Mouse (Mus musculus): ENCODE results near the gene Catip. TPM values are rescaled to one million over a fixed set of nuclear protein-coding genes. Genes with fewer than 3 reads are reported as not detected.

The Catip gene
- total RNA-seq, 2 experiments from 2014 or later = 0.07 to 0.26 TPM

- ATAC-seq (ENCODE audit: poor library complexity, severe bottlenecking) = peak; percentile 34
These were observed 34.7 kb downstream of the Catip start for GRCm38 (mm10) chr1:74396456-74397222.

DNA sequence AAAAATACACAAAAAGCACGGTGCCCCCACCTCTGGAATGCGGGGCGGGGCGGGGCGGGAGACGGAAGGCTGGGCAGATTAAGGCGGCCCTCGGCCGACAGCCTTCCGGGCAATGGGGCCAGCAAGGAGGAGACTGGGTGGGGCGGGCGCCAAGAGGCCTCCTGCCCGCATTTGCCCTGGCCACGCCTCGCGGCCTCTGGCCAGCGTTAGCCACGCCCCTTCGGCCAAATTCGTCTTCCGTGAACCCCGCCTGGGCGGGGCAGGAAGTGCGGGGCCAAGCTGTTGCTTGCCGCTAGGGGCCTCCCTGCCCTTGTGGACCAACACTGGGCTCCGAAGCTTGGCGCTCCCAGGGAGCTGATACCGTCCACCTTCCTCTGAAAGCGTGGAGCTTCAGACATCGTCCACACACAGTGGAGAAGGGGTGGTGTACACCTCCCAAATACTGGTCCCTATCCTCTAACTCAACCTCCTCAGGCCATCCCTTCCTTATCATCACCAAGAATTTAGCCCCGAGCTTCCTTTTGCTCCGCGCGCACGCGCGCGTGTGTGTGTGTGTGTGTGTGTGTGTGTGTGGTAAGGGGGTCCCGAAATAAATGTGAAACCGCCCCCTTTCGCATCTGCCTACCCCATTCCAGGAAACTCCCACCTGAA, 35.5 kb downstream of the Catip start:
- ATAC-seq (ENCODE audit: poor library complexity, severe bottlenecking) = peak; percentile 86

- ATAC-seq (ENCODE audit: poor library complexity, severe bottlenecking) = peak; percentile 25
These were observed 36.1 kb downstream of the Catip start for GRCm38 (mm10) chr1:74397919-74398451.

DNA sequence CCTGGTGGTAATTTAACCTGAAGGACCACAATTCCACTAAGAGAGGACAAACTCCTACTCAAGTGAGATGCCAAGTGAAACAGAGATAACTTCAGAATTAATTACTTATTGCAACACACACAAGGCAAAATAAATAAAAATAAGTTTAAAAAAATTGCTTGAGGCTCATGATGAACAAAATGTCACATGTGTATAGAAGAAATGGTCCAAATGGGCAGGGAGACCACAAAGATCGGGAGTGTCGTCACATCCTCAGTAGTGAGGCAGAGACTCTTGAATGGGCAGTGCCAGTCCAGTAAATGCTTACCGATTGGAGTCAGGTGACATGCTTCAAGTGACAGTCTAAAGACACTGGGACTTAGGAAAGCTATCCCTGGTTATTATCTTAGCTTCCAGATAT, 38.6 kb downstream of the Catip start:
- no peak for ATAC-seq (ENCODE audit: poor library complexity, severe bottlenecking)

DNA sequence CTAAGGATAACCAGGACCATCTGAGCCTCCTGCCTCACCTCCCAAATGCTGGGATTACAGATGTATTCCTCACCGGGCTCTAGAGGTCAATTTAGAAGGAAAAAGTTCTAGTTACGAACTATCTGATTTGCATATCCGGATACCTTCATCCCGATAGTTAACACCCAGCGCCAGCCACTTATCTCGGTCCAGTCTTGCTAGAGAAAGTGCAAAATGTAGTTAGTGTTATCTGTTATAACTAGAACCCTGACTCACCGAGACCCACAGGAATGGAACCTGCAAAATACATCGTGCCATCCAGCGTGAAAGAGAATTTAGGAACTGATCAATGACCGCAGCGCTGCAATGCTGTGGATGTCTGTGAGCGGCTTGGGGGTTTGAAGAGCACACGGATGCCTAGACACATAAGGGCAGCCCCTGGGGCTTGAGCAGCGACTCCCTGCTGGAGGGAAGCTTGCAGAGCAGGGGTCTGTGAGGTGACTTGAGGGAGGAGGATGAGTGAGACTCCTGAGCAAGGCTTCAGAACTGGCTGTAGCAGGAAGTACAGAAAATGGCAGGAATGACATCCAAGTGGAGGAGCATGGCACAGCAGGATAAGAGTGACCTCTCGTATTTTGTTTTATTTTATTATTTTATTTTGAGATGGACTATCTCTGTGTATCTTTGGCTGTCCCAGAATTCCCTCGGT, 39.3 kb downstream of the Catip start:
- ATAC-seq (ENCODE audit: poor library complexity, severe bottlenecking) = no peak

DNA sequence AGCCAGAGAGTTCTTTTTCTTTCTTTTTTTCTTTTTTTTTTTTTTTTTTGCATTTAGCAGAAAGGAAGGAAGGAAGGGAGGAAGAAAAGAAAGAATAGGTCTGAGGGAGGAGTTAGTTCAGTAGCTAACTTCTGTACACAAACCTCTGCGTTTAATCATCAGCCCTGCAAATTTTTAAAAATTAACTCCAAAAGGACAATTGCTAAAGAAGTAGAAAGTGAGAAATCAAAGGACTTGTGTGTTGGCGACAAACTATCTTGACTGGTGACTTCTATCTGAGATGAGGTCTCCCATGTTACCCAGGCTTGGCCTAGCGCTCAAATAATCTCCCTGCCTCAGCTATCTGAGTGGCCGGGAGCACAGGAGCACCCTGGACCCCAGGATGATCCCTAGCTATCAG, 42.3 kb downstream of the Catip start:
- ATAC-seq (ENCODE audit: poor library complexity, severe bottlenecking) = no peak

GRCm38 (mm10) chr1:74408589-74409504, 46.9 kb downstream of the Catip start, which contains the start of gene Vil1:
Gene Vil1 (plus strand): TSS chr1:74409376.
- peak; percentile 47; the same call in 1 of the 2 replicates for ATAC-seq (ENCODE audit: poor library complexity, severe bottlenecking)

- ATAC-seq (ENCODE audit: poor library complexity, severe bottlenecking) = no peak
These were observed 49.9 kb downstream of the Catip start for GRCm38 (mm10) chr1:74411753-74412325.

GRCm38 (mm10) chr1:74412711-74413110, 50.8 kb downstream of the Catip start:
- ATAC-seq (ENCODE audit: poor library complexity, severe bottlenecking) = no peak

- peak; percentile 91 for ATAC-seq (ENCODE audit: poor library complexity, severe bottlenecking)
These were observed 53.2 kb downstream of the Catip start for GRCm38 (mm10) chr1:74415143-74415542.

Other genes with a start within 250 kb of the Catip start
- 4.9 and 5.5 TPM in 2 replicates for gene Tns1, start 237.7 kb upstream of the Catip start, total RNA-seq (2015)
- 2.9 and 3.2 TPM in 2 replicates for gene Tns1, start 237.7 kb upstream of the Catip start, total RNA-seq (2017)
- 0.25 and 0.38 TPM in 2 replicates for gene Rufy4, start 236.6 kb upstream of the Catip start, total RNA-seq (2015)
- gene Rufy4, start 236.6 kb upstream of the Catip start, total RNA-seq (2017) = 1.1 and 2.5 TPM in 2 replicates
- 63.7 and 72.6 TPM in 2 replicates for gene Cxcr2, start 208.1 kb upstream of the Catip start, total RNA-seq (2015)
- gene Cxcr2, start 208.1 kb upstream of the Catip start, total RNA-seq (2017) = 77.3 and 107 TPM in 2 replicates
- 0.20 and 0.87 TPM in 2 replicates for gene Cxcr1, start 167.5 kb upstream of the Catip start, total RNA-seq (2015)
- 0.18 TPM in 1 of 2 replicates, not detected in the other for gene Cxcr1, start 167.5 kb upstream of the Catip start, total RNA-seq (2017)
- 1,564 and 1,782 TPM in 2 replicates for gene Arpc2, start 126.0 kb upstream of the Catip start, total RNA-seq (2015)
- 803 and 834 TPM in 2 replicates for gene Arpc2, start 126.0 kb upstream of the Catip start, total RNA-seq (2017)
- not detected in 2 replicates for gene Gpbar1, start 83.6 kb upstream of the Catip start, total RNA-seq (2015)
- gene Gpbar1, start 83.6 kb upstream of the Catip start, total RNA-seq (2017) = not detected in 2 replicates
- 27.8 and 33.6 TPM in 2 replicates for gene Aamp, start 77.4 kb upstream of the Catip start, total RNA-seq (2015)
- gene Aamp, start 77.4 kb upstream of the Catip start, total RNA-seq (2017) = 48.2 and 59.5 TPM in 2 replicates
- 23.5 and 23.6 TPM in 2 replicates for gene Pnkd, start 77.2 kb upstream of the Catip start, total RNA-seq (2015)
- 7.7 and 8.9 TPM in 2 replicates for gene Pnkd, start 77.2 kb upstream of the Catip start, total RNA-seq (2017)
- 13.6 and 15.5 TPM in 2 replicates for gene Tmbim1, start 56.5 kb upstream of the Catip start, total RNA-seq (2015)
- gene Tmbim1, start 56.5 kb upstream of the Catip start, total RNA-seq (2017) = 11.3 and 13.8 TPM in 2 replicates
- 54.7 and 60.8 TPM in 2 replicates for gene Slc11a1, start 13.1 kb downstream of the Catip start, total RNA-seq (2015)
- gene Slc11a1, start 13.1 kb downstream of the Catip start, total RNA-seq (2017) = 46.2 and 48.1 TPM in 2 replicates
- 130 and 145 TPM in 2 replicates for gene Ctdsp1, start 29.4 kb downstream of the Catip start, total RNA-seq (2015)
- gene Ctdsp1, start 29.4 kb downstream of the Catip start, total RNA-seq (2017) = 53.2 and 61.1 TPM in 2 replicates
- not detected in 2 replicates for gene Vil1, start 47.3 kb downstream of the Catip start, total RNA-seq (2015)
- not detected in 2 replicates for gene Vil1, start 47.3 kb downstream of the Catip start, total RNA-seq (2017)
- 36.8 and 40.0 TPM in 2 replicates for gene Cnot9, start 143.9 kb downstream of the Catip start, total RNA-seq (2015)
- gene Cnot9, start 143.9 kb downstream of the Catip start, total RNA-seq (2017) = 58.0 and 71.2 TPM in 2 replicates
- gene Plcd4, start 180.8 kb downstream of the Catip start, total RNA-seq (2015) = not detected in 2 replicates
- gene Plcd4, start 180.8 kb downstream of the Catip start, total RNA-seq (2017) = not detected in 2 replicates
- 14.7 and 18.0 TPM in 2 replicates for gene Usp37, start 182.2 kb downstream of the Catip start, total RNA-seq (2015)
- gene Usp37, start 182.2 kb downstream of the Catip start, total RNA-seq (2017) = 23.0 and 26.4 TPM in 2 replicates
- gene Zfp142, start 226.1 kb downstream of the Catip start, total RNA-seq (2015) = 14.5 and 16.2 TPM in 2 replicates
- gene Zfp142, start 226.1 kb downstream of the Catip start, total RNA-seq (2017) = 6.2 and 7.2 TPM in 2 replicates
- gene Bcs1l, start 226.2 kb downstream of the Catip start, total RNA-seq (2015) = 9.8 and 9.9 TPM in 2 replicates
- 8.3 and 10.9 TPM in 2 replicates for gene Bcs1l, start 226.2 kb downstream of the Catip start, total RNA-seq (2017)
- gene Rnf25, start 239.3 kb downstream of the Catip start, total RNA-seq (2015) = 24.5 and 27.6 TPM in 2 replicates
- gene Rnf25, start 239.3 kb downstream of the Catip start, total RNA-seq (2017) = 38.1 and 41.3 TPM in 2 replicates
- 1.8 TPM in 1 of 2 replicates, not detected in the other for gene Stk36, start 239.3 kb downstream of the Catip start, total RNA-seq (2015)
- gene Stk36, start 239.3 kb downstream of the Catip start, total RNA-seq (2017) = not detected in 2 replicates